Mouse (Mus musculus): ENCODE data around the gene F2.
A peak's percentile ranks its signal among the peaks of the same experiment; 100 is the strongest.

F2 gene

GRCm38 (mm10) chr2:91667747-91668146 is 31.5 kb upstream of the F2 start:
- no peaks in the 10 kb centered on the region for H3K9me3 ChIP-seq (ENCODE audit: low read length)
- H3K4me1 ChIP-seq (replicated peaks; ENCODE audit: low read depth, low read length): peaks cover 36% of the 10 kb centered on the region
- H3K36me3 ChIP-seq (ENCODE audit: insufficient read depth, low read length): peaks cover 69% of the 10 kb centered on the region
- H3K27me3 ChIP-seq (ENCODE audit: insufficient read depth, low read length): no peaks in the 10 kb centered on the region
- TF ChIP-seq NANOG (IDR thresholded peaks at IDR 0.05; ENCODE audit: borderline replicate concordance, low read length) (no peak), CTCF (conservative IDR thresholded peaks at IDR 0.05; ENCODE audit: low read length) (no peak)
- H3K4me3 ChIP-seq (replicated peaks; ENCODE audit: low read length): no peak overlapping the region

- Histone ChIP-seq H3K4me3 (replicated peaks; ENCODE audit: low read length) (no peak overlapping the region), H3K36me3 (ENCODE audit: insufficient read depth, low read length) (peaks cover 65% of the 10 kb centered on the region), H3K4me1 (replicated peaks; ENCODE audit: low read depth, low read length) (peaks cover 30% of the 10 kb centered on the region), H3K27me3 (ENCODE audit: insufficient read depth, low read length) (no peaks in the 10 kb centered on the region), H3K9me3 (ENCODE audit: low read length) (no peaks in the 10 kb centered on the region)
- TF ChIP-seq POU5F1 (IDR thresholded peaks at IDR 0.05; ENCODE audit: borderline replicate concordance, low read length): no peak
- TF ChIP-seq NANOG (IDR thresholded peaks at IDR 0.05; ENCODE audit: borderline replicate concordance, low read length): no peak
- no peak for TF ChIP-seq CTCF (conservative IDR thresholded peaks at IDR 0.05; ENCODE audit: low read length)
Measured at GRCm38 (mm10) chr2:91666386-91666910, 30.2 kb upstream of the F2 start.

DNA sequence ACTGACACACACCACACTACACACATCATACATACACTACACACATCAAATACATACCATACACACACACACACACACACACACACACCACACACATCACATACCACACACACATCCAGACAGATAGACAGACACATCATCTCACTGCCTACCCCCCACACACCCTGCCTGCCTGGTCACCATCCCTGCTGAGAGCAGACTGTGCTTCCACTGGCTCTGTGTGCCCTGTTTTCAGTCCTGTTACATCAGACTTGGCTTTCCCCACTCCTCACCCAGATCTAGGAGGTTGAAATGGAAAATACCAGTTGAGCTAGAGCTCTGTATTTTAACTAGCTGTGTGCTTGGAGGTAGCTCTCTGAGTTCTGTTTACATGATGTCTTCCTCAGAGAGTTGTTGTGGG is 28.6 kb upstream of the F2 start:
- Histone ChIP-seq H3K36me3 (ENCODE audit: insufficient read depth, low read length) (peaks cover 56% of the 10 kb centered on the region), H3K9me3 (ENCODE audit: low read length) (no peaks in the 10 kb centered on the region), H3K4me1 (replicated peaks; ENCODE audit: low read depth, low read length) (peaks cover 30% of the 10 kb centered on the region), H3K4me3 (replicated peaks; ENCODE audit: low read length) (no peak overlapping the region), H3K27me3 (ENCODE audit: insufficient read depth, low read length) (no peaks in the 10 kb centered on the region)
- no peak for TF ChIP-seq NANOG (IDR thresholded peaks at IDR 0.05; ENCODE audit: borderline replicate concordance, low read length)
- TF ChIP-seq CTCF (conservative IDR thresholded peaks at IDR 0.05; ENCODE audit: low read length): no peak
- TF ChIP-seq POU5F1 (IDR thresholded peaks at IDR 0.05; ENCODE audit: borderline replicate concordance, low read length): no peak

DNA sequence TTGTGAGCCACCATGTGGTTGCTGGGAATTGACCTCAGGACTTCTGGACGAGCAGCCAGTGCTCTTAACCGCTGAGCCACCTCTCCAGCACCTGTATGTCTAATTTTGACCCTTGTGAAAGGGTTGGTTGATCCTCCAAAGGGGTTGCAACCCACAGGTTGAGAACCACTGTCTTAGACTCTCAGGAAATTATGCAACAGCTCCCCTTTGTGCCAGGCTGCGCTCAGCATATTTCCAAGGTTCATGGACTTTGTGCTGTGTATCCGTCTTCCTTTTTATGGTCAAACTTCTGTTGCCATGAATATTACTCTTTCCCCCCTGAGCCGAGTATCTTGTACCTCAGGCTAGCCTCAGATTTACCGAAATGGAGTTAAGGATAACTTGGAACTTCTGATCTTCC is 24.8 kb upstream of the F2 start:
- H3K4me3 ChIP-seq (replicated peaks; ENCODE audit: low read length): no peak overlapping the region
- H3K9me3 ChIP-seq (ENCODE audit: low read length): no peaks in the 10 kb centered on the region
- H3K36me3 ChIP-seq (ENCODE audit: insufficient read depth, low read length): peaks cover 71% of the 10 kb centered on the region
- TF ChIP-seq NANOG (IDR thresholded peaks at IDR 0.05; ENCODE audit: borderline replicate concordance, low read length): no peak
- no peak for TF ChIP-seq POU5F1 (IDR thresholded peaks at IDR 0.05; ENCODE audit: borderline replicate concordance, low read length)
- no peak for TF ChIP-seq CTCF (conservative IDR thresholded peaks at IDR 0.05; ENCODE audit: low read length)
- H3K4me1 ChIP-seq (replicated peaks; ENCODE audit: low read depth, low read length): peaks cover 18% of the 10 kb centered on the region
- H3K27me3 ChIP-seq (ENCODE audit: insufficient read depth, low read length): no peaks in the 10 kb centered on the region

DNA sequence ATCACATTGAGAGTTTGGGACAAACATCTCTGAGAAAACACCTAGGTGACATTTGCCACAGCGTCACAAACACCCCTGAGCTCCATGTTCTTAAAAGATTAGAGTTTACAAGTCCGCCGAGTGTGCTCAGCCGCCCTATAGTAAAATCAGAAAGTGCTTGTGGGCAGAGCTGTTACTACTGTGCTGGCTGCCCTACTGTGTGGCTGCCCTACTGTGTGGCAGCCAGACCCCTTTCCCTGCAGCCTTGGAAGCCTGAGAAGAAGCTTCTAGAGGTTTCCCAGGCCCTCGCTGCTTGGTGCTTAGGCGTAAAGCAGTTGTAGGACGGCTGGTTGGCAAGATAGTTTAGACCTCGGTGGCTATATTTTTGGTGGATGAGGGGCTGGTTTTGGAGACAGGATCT is 23.4 kb upstream of the F2 start:
- H3K4me3 ChIP-seq (replicated peaks; ENCODE audit: low read length): no peak overlapping the region
- H3K9me3 ChIP-seq (ENCODE audit: low read length): no peaks in the 10 kb centered on the region
- no peaks in the 10 kb centered on the region for H3K27me3 ChIP-seq (ENCODE audit: insufficient read depth, low read length)
- H3K36me3 ChIP-seq (ENCODE audit: insufficient read depth, low read length): peaks cover 82% of the 10 kb centered on the region
- peaks cover 27% of the 10 kb centered on the region for H3K4me1 ChIP-seq (replicated peaks; ENCODE audit: low read depth, low read length)
- TF ChIP-seq CTCF (conservative IDR thresholded peaks at IDR 0.05; ENCODE audit: low read length) (no peak), POU5F1 (IDR thresholded peaks at IDR 0.05; ENCODE audit: borderline replicate concordance, low read length) (no peak), NANOG (IDR thresholded peaks at IDR 0.05; ENCODE audit: borderline replicate concordance, low read length) (no peak)

GRCm38 (mm10) chr2:91656774-91657173 is 20.6 kb upstream of the F2 start:
- H3K36me3 ChIP-seq (ENCODE audit: insufficient read depth, low read length): peaks cover 76% of the 10 kb centered on the region
- peak; percentile 49 for TF ChIP-seq CTCF (conservative IDR thresholded peaks at IDR 0.05; ENCODE audit: low read length)
- no peak for TF ChIP-seq NANOG (IDR thresholded peaks at IDR 0.05; ENCODE audit: borderline replicate concordance, low read length)

GRCm38 (mm10) chr2:91655827-91656226 is 19.6 kb upstream of the F2 start:
- Histone ChIP-seq H3K4me3 (replicated peaks; ENCODE audit: low read length) (no peak overlapping the region), H3K36me3 (ENCODE audit: insufficient read depth, low read length) (peaks cover 70% of the 10 kb centered on the region), H3K4me1 (replicated peaks; ENCODE audit: low read depth, low read length) (peaks cover 52% of the 10 kb centered on the region), H3K27me3 (ENCODE audit: insufficient read depth, low read length) (no peaks in the 10 kb centered on the region), H3K9me3 (ENCODE audit: low read length) (no peaks in the 10 kb centered on the region)
- TF ChIP-seq POU5F1 (IDR thresholded peaks at IDR 0.05; ENCODE audit: borderline replicate concordance, low read length): no peak
- TF ChIP-seq NANOG (IDR thresholded peaks at IDR 0.05; ENCODE audit: borderline replicate concordance, low read length): no peak
- no peak for TF ChIP-seq CTCF (conservative IDR thresholded peaks at IDR 0.05; ENCODE audit: low read length)

More at GRCm38 (mm10) chr2:91656774-91657173, 20.6 kb upstream of the F2 start:
- no peaks in the 10 kb centered on the region for H3K27me3 ChIP-seq (ENCODE audit: insufficient read depth, low read length)
- H3K9me3 ChIP-seq (ENCODE audit: low read length): no peaks in the 10 kb centered on the region
- H3K4me3 ChIP-seq (replicated peaks; ENCODE audit: low read length): no peak overlapping the region
- peaks cover 42% of the 10 kb centered on the region for H3K4me1 ChIP-seq (replicated peaks; ENCODE audit: low read depth, low read length)

DNA sequence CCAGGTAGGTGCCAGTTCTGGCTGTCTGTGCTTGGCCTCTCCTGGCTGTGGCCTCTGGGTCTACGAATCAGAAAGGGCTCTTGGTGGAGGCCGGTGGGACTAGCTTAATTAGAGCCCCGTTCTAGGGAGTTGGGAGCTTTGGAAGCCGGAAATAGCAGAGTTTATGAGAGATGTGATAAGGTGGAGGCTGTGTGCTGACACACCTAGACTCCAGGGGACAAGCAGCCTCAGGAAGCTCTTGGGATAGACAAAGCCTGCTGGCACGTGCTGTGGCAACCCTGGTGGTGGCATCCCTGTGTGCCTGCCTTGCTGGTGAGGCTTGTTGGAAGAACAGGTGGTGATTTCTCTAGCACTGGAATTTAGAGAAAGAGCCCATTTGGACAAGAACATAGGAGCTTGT is 19.2 kb upstream of the F2 start:
- Histone ChIP-seq H3K4me3 (replicated peaks; ENCODE audit: low read length) (no peak overlapping the region), H3K36me3 (ENCODE audit: insufficient read depth, low read length) (peaks cover 69% of the 10 kb centered on the region), H3K27me3 (ENCODE audit: insufficient read depth, low read length) (no peaks in the 10 kb centered on the region), H3K9me3 (ENCODE audit: low read length) (no peaks in the 10 kb centered on the region), H3K4me1 (replicated peaks; ENCODE audit: low read depth, low read length) (peaks cover 56% of the 10 kb centered on the region)
- TF ChIP-seq POU5F1 (IDR thresholded peaks at IDR 0.05; ENCODE audit: borderline replicate concordance, low read length) (no peak), NANOG (IDR thresholded peaks at IDR 0.05; ENCODE audit: borderline replicate concordance, low read length) (no peak), CTCF (conservative IDR thresholded peaks at IDR 0.05; ENCODE audit: low read length) (no peak)

DNA sequence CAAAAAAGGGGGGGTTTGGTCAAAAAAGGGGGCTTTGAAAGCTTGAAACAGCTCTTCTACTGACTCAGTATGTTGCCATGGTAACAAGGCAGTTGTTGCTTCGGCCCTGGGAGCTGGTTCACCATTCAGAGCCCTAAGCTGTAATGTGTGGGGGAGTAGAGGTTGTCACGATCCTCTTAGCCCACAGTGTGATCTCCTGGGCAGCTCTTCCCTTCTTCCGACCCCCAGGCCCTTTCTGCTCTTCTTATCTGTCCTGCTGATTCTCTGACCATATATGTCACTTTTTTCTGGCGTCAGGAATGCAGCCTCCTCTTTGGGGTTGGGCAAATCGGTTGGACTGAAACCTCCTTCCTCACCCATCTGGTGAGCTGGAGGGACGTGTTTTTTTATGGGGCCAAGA is 16.6 kb upstream of the F2 start:
- H3K4me1 ChIP-seq (replicated peaks; ENCODE audit: low read depth, low read length): peaks cover 67% of the 10 kb centered on the region
- no peaks in the 10 kb centered on the region for H3K9me3 ChIP-seq (ENCODE audit: low read length)
- no peak overlapping the region for H3K4me3 ChIP-seq (replicated peaks; ENCODE audit: low read length)
- H3K27me3 ChIP-seq (ENCODE audit: insufficient read depth, low read length): no peaks in the 10 kb centered on the region
- H3K36me3 ChIP-seq (ENCODE audit: insufficient read depth, low read length): peaks cover 54% of the 10 kb centered on the region
- no peak for TF ChIP-seq NANOG (IDR thresholded peaks at IDR 0.05; ENCODE audit: borderline replicate concordance, low read length)

All from E14TG2a.4 (cell line).